Mouse (Mus musculus): ENCODE measurements around the gene Sesn3. TPM values are rescaled to one million over a fixed set of nuclear protein-coding genes. Genes with fewer than 3 reads are reported as not detected.

Gene Sesn3
- polyA plus RNA-seq, 1 experiment from 2014 or later = 15.8 TPM

DNA sequence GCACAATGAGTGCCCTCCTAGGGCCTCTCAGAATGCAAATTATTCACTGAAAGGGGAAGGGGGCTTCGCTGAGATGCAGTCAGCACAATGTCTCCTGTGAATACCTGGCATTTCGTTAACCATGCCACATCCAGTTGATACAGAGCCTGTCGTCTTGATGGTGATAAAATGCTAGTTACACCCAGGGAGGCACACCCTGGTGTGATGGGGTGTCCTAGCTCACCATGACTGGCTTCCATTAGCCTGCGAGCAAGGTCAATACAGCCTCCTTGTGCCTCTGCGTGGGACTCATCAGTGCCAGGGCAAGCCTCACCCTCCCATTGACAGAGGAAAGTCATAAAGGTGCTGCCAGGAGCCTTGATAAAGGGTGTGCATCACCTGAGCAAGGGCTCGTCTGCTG lies 80.0 kb downstream of the Sesn3 start:
- no peak overlapping the region for H3K4me2 ChIP-seq (ENCODE audit: low read depth, low read length)
- H3K9ac ChIP-seq (ENCODE audit: low read length) = no peak overlapping the region
- H3K27ac ChIP-seq (ENCODE audit: low read length) = no peak overlapping the region
- H3K4me1 ChIP-seq (replicated peaks; ENCODE audit: control insufficient read depth, insufficient read depth, low read length) = no peaks in the 10 kb centered on the region
- 82% methylated on average over 6 of the region's 6 CpGs for WGBS
- no peaks in the 10 kb centered on the region for H3K9me3 ChIP-seq (ENCODE audit: control insufficient read depth, low read length)
- H3K27me3 ChIP-seq (ENCODE audit: control insufficient read depth, insufficient read depth, low read depth, low read length) = no peaks in the 10 kb centered on the region
- H3K4me3 ChIP-seq (ENCODE audit: low read length) = no peak overlapping the region
- ATAC-seq (ENCODE audit: low read depth) = no peak
- 0 out of 2 replicates have a peak, but pooled peaks cover 2% of the 10 kb centered on the region for H3K36me3 ChIP-seq (ENCODE audit: control insufficient read depth, insufficient read depth, low read length)

DNA sequence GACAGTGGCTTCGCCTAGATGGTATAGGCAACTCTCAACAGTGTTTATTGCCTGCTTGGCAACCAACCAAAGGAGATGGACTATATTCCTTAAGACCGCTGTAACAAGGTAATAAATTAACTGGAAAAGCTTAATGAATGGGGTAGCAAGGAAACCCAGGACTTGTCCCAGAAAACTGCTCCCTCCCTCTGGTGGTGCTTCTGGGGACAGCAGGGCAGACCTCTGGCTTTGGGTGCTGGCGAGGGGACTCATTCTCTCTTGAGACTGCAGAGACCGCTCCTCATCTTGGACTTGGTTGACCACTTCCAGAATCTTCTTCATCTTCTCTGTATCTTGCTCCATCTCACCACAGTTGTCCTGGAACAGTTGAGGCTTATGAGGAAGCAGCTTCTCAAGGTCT lies 82.2 kb downstream of the Sesn3 start:
- ATAC-seq (ENCODE audit: low read depth) = no peak

DNA sequence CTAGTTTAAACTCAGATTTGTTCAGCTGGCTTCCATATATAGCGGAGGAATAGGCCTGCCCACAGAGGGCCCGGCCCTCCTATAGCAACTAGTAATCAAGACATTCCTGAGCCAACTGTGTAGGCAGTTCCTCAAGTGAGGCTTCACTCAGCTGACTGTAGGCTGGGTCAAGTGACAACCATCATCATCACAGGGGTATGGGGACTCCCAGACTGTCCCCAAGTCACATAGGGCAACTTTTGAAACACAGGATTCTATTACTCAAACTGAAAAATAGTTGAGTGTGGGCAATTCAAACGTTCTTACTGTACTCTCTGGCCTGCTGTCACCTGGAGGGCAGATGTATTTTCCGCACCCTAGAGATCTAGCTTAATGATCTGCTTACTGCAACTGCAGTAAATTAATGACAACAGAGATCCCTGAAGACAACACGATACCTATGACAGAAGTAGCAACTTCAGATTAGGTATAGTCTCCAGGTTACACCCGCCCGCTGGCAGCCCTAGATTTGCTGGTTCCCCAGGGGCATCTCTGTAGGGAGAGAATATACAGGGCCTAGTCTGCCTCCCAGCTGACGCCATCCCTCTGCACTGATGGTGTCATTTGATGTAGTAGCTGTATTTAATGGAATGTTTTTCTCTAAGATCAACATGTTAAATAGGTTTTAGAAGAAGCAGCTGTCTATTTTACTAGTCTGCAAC lies 87.4 kb downstream of the Sesn3 start:
- Histone ChIP-seq H3K9ac (ENCODE audit: low read length) (no peak overlapping the region), H3K27me3 (ENCODE audit: control insufficient read depth, insufficient read depth, low read depth, low read length) (no peaks in the 10 kb centered on the region)
- ATAC-seq (ENCODE audit: low read depth) = no peak

More for the DNA sequence above, 82.2 kb downstream of the Sesn3 start:
- H3K27me3 ChIP-seq (ENCODE audit: control insufficient read depth, insufficient read depth, low read depth, low read length) = no peaks in the 10 kb centered on the region
- no peak overlapping the region for H3K9ac ChIP-seq (ENCODE audit: low read length)
- H3K4me1 ChIP-seq (replicated peaks; ENCODE audit: control insufficient read depth, insufficient read depth, low read length) = no peaks in the 10 kb centered on the region
- no peak overlapping the region for H3K4me2 ChIP-seq (ENCODE audit: low read depth, low read length)
- 83% methylated on average over 4 of the region's 4 CpGs for WGBS
- no peaks in the 10 kb centered on the region for H3K9me3 ChIP-seq (ENCODE audit: control insufficient read depth, low read length)
- H3K27ac ChIP-seq (ENCODE audit: low read length) = no peak overlapping the region
- H3K4me3 ChIP-seq (ENCODE audit: low read length) = no peak overlapping the region
- 0 out of 2 replicates have a peak, but pooled peaks cover 2% of the 10 kb centered on the region for H3K36me3 ChIP-seq (ENCODE audit: control insufficient read depth, insufficient read depth, low read length)

DNA sequence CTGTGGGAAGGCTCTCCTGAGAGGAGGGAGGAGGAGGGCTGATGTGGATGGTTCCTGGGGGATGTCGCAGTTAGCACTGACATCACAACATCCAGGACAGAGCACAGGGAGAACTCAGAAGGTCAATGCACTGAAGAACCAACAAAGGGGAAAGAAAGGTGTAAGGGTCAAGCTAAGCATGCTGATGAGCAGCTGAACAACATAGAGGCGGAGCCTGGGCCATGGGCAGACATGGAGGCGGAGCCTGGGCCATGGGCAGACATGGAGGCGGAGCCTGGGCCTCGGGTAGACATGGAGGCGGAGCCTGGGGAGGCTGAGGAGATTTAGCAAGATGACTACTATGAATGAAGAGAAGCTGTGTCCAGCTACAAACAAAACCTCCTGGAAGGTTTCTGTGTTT lies 88.7 kb downstream of the Sesn3 start:
- 77% methylated on average over 6 of the region's 6 CpGs for WGBS
- no peak overlapping the region for H3K4me2 ChIP-seq (ENCODE audit: low read depth, low read length)
- no peaks in the 10 kb centered on the region for H3K27me3 ChIP-seq (ENCODE audit: control insufficient read depth, insufficient read depth, low read depth, low read length)
- H3K9me3 ChIP-seq (ENCODE audit: control insufficient read depth, low read length) = no peaks in the 10 kb centered on the region
- no peak overlapping the region for H3K27ac ChIP-seq (ENCODE audit: low read length)
- no peaks in the 10 kb centered on the region for H3K36me3 ChIP-seq (ENCODE audit: control insufficient read depth, insufficient read depth, low read length)
- 0 out of 2 replicates have a peak, but pooled peaks have one; percentile 23 for ATAC-seq (ENCODE audit: low read depth)
- H3K4me1 ChIP-seq (replicated peaks; ENCODE audit: control insufficient read depth, insufficient read depth, low read length) = no peaks in the 10 kb centered on the region
- no peak overlapping the region for H3K4me3 ChIP-seq (ENCODE audit: low read length)
- no peak overlapping the region for H3K9ac ChIP-seq (ENCODE audit: low read length)

More for the DNA sequence above, 87.4 kb downstream of the Sesn3 start:
- WGBS = 83% methylated on average over 8 of the region's 8 CpGs
- Histone ChIP-seq H3K4me2 (ENCODE audit: low read depth, low read length) (no peak overlapping the region), H3K9me3 (ENCODE audit: control insufficient read depth, low read length) (no peaks in the 10 kb centered on the region), H3K36me3 (ENCODE audit: control insufficient read depth, insufficient read depth, low read length) (0 out of 2 replicates have a peak, but pooled peaks cover 2% of the 10 kb centered on the region), H3K27ac (ENCODE audit: low read length) (no peak overlapping the region), H3K4me3 (ENCODE audit: low read length) (no peak overlapping the region), H3K4me1 (replicated peaks; ENCODE audit: control insufficient read depth, insufficient read depth, low read length) (no peaks in the 10 kb centered on the region)

DNA sequence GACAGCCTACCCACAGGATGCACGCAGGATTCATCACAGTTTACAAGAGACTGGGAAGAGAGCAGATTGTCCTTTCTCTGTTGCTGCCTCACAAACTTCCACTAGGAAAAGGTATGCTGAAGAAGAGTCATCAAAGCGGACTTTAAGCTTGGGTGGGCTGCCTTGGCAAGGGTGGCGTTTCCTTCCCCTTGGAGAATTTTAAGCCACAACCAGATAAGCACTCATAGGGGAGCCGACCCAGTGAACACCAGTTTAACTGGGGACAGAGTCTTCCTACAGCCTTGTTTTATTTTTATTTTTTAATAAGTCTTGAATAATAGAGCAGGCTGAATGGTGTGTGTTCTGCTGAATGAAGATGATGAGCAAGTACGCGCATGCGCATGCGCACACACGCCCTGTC lies 89.9 kb downstream of the Sesn3 start:
- WGBS = 95% methylated on average over 9 of the region's 9 CpGs
- Histone ChIP-seq H3K27ac (ENCODE audit: low read length) (no peak overlapping the region), H3K4me1 (replicated peaks; ENCODE audit: control insufficient read depth, insufficient read depth, low read length) (no peaks in the 10 kb centered on the region), H3K4me3 (ENCODE audit: low read length) (no peak overlapping the region), H3K36me3 (ENCODE audit: control insufficient read depth, insufficient read depth, low read length) (no peaks in the 10 kb centered on the region), H3K4me2 (ENCODE audit: low read depth, low read length) (no peak overlapping the region), H3K27me3 (ENCODE audit: control insufficient read depth, insufficient read depth, low read depth, low read length) (no peaks in the 10 kb centered on the region), H3K9ac (ENCODE audit: low read length) (no peak overlapping the region), H3K9me3 (ENCODE audit: control insufficient read depth, low read length) (no peaks in the 10 kb centered on the region)
- no peak for ATAC-seq (ENCODE audit: low read depth)

DNA sequence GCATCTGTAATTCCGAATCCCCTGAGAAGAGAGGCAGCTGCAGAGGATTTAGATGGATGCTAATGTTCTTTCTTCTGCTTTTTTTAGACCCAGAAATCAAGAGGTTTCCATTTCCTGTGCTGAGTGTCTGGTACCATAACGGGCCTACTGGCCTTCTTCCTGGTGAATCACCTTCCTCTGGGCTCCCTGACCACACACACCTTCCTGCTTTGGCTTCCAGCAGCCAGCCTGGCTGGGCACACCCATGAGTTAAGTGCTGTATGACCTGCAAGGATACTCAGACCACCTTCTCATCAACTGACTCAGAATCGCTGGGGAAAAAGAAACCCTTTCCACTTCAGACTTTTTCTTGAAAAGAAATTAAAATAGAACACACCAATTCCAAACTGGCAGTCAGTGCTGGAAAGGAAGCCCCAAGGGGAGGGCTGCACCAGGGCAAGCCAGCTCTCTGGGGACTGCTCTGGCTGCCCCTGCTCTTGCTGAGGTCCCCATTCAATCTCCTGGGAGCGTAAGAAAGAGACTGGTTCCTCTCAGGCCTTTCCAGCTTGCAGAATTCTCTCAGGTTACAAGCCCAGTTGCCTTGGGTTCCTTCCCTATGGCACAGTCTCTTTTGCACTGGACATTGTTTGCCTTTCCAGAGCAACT lies 90.7 kb downstream of the Sesn3 start:
- ATAC-seq (ENCODE audit: low read depth) = no peak

DNA sequence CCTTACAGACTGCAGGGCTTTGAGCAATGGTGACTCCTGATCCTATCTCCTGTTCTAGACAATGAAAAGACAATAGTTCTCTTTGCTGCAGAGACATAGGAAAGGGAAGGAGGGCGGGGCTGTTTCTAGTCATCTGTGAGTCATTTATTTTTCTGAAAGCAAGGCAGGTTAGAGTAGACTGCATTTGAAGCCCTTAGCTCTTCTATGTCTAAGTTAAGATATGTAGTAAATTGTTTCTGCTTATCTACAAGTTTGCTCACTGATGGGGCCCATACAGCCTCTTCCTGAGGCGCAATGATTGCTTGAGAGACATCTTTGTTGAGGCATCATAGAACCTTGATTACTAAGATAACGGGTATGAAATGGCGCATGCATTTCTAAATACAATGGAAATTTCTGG lies 93.0 kb downstream of the Sesn3 start:
- WGBS = 90% methylated on average over 4 of the region's 4 CpGs
- ATAC-seq (ENCODE audit: low read depth) = no peak

More for the DNA sequence above, 90.7 kb downstream of the Sesn3 start:
- no peaks in the 10 kb centered on the region for H3K27me3 ChIP-seq (ENCODE audit: control insufficient read depth, insufficient read depth, low read depth, low read length)
- H3K27ac ChIP-seq (ENCODE audit: low read length) = no peak overlapping the region
- H3K9ac ChIP-seq (ENCODE audit: low read length) = no peak overlapping the region
- H3K9me3 ChIP-seq (ENCODE audit: control insufficient read depth, low read length) = no peaks in the 10 kb centered on the region
- WGBS = 63% methylated on average over 4 of the region's 4 CpGs
- no peaks in the 10 kb centered on the region for H3K4me1 ChIP-seq (replicated peaks; ENCODE audit: control insufficient read depth, insufficient read depth, low read length)
- H3K36me3 ChIP-seq (ENCODE audit: control insufficient read depth, insufficient read depth, low read length) = no peaks in the 10 kb centered on the region
- H3K4me3 ChIP-seq (ENCODE audit: low read length) = no peak overlapping the region
- H3K4me2 ChIP-seq (ENCODE audit: low read depth, low read length) = no peak overlapping the region

DNA sequence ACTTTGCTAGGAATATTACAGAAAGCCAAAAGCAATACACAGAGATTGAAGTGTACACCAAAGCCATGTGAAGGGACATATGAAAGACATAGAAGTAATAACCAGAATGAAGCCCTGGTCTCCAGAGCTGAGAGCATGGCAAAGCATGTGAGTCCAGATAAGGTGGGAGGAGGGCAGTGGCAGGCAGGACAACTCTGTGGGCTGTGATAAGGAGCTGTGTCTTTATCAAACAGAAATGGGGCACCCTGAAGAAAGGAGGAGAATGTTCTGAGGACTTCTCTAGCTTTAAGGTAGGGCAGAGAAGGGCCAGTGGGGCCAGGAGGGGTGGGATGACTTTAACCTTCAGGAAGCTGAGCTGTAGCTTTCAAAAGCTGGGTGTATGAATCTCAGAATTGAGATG lies 94.4 kb downstream of the Sesn3 start:
- Histone ChIP-seq H3K4me2 (ENCODE audit: low read depth, low read length) (no peak overlapping the region), H3K9ac (ENCODE audit: low read length) (no peak overlapping the region), H3K4me3 (ENCODE audit: low read length) (no peak overlapping the region), H3K4me1 (replicated peaks; ENCODE audit: control insufficient read depth, insufficient read depth, low read length) (no peaks in the 10 kb centered on the region), H3K27me3 (ENCODE audit: control insufficient read depth, insufficient read depth, low read depth, low read length) (no peaks in the 10 kb centered on the region), H3K27ac (ENCODE audit: low read length) (no peak overlapping the region), H3K9me3 (ENCODE audit: control insufficient read depth, low read length) (no peaks in the 10 kb centered on the region), H3K36me3 (ENCODE audit: control insufficient read depth, insufficient read depth, low read length) (no peaks in the 10 kb centered on the region)
- ATAC-seq (ENCODE audit: low read depth) = no peak

More for the DNA sequence above, 93.0 kb downstream of the Sesn3 start:
- no peak overlapping the region for H3K27ac ChIP-seq (ENCODE audit: low read length)
- no peak overlapping the region for H3K4me2 ChIP-seq (ENCODE audit: low read depth, low read length)
- H3K4me1 ChIP-seq (replicated peaks; ENCODE audit: control insufficient read depth, insufficient read depth, low read length) = no peaks in the 10 kb centered on the region
- H3K4me3 ChIP-seq (ENCODE audit: low read length) = no peak overlapping the region
- no peaks in the 10 kb centered on the region for H3K27me3 ChIP-seq (ENCODE audit: control insufficient read depth, insufficient read depth, low read depth, low read length)
- H3K36me3 ChIP-seq (ENCODE audit: control insufficient read depth, insufficient read depth, low read length) = no peaks in the 10 kb centered on the region
- H3K9ac ChIP-seq (ENCODE audit: low read length) = no peak overlapping the region
- H3K9me3 ChIP-seq (ENCODE audit: control insufficient read depth, low read length) = no peaks in the 10 kb centered on the region

DNA sequence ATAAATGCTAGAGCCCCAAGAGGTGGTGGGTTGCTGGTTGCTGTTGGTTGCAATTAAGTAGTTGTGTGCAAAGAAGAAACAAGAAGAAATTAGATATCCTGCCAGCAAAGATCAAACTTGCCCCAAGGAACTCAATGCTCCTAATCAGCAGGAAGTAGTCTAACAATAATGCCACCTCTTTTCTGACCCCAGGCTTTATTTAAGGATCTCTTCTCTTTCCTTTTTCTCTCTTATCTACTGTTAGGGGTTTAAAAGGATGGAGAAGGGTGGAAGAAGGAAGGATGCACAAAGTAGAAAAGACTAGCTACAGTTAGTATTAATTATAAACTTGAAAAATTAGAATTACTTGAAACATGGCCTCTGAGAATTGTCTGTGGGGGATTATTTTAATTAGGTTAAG lies 97.6 kb downstream of the Sesn3 start:
- Histone ChIP-seq H3K36me3 (ENCODE audit: control insufficient read depth, insufficient read depth, low read length) (no peaks in the 10 kb centered on the region), H3K27me3 (ENCODE audit: control insufficient read depth, insufficient read depth, low read depth, low read length) (no peaks in the 10 kb centered on the region), H3K9ac (ENCODE audit: low read length) (no peak overlapping the region), H3K4me3 (ENCODE audit: low read length) (no peak overlapping the region), H3K27ac (ENCODE audit: low read length) (no peak overlapping the region), H3K4me1 (replicated peaks; ENCODE audit: control insufficient read depth, insufficient read depth, low read length) (no peaks in the 10 kb centered on the region), H3K9me3 (ENCODE audit: control insufficient read depth, low read length) (no peaks in the 10 kb centered on the region), H3K4me2 (ENCODE audit: low read depth, low read length) (no peak overlapping the region)
- no peak for ATAC-seq (ENCODE audit: low read depth)
